Comparison of ENCODE assay signal across 10 mouse cellular contexts in the genomic region with DNA sequence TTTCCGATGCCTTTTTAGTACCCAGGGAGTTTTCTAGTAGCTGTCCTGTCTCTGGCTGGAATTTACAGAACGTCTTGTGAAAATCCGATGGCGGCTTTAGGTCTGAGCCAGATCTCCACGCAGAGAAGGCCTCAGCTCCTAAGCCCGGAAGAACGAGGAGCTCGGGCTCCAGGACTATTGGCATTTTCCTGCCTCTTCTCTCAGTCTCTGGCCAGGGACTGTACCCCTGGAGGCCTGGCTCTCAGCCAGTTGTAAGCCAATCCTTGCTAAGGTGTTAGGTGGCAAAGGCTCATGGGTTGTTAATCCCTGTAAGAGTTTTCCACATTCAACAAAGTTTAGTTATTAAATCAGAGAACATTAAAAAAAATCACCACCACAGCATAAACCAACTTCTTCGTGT.
DNase-seq lines count a peak whose midpoint lies in the region; ATAC-seq and TF ChIP-seq lines count a peak whose summit lies in the region.
"Had no signal": no experiment of that assay in that cellular context is flagged by ENCODE, and none has a peak within 500 bp of the region (broad histone marks: within the 10 kb centered on the region; RNA-seq: fewer than 3 reads in every experiment).

No protein-coding gene starts in this region.

- no peak for TF ChIP-seq CTCF in heart, postnatal 0 days (IDR thresholded peaks at IDR 0.05; ENCODE audit: low read depth)
- TF ChIP-seq CTCF in lung, postnatal 0 days (IDR thresholded peaks at IDR 0.05): no peak

- H3K36me3 ChIP-seq in heart, postnatal 0 days (replicated peaks; ENCODE audit: control insufficient read depth, insufficient read depth, low read length): no peaks in the 10 kb centered on the region
- no peaks in the 10 kb centered on the region for H3K36me3 ChIP-seq in lung, postnatal 0 days (ENCODE audit: insufficient read depth, low read length)
- H3K36me3 ChIP-seq: forebrain, embryonic 15.5 days; heart, embryonic 13.5 days had no signal

- H3K27me3 ChIP-seq in heart, postnatal 0 days (ENCODE audit: control insufficient read depth, insufficient read depth, low read length): no peaks in the 10 kb centered on the region
- H3K27me3 ChIP-seq in lung, postnatal 0 days (replicated peaks; ENCODE audit: insufficient read depth, low read length): no peaks in the 10 kb centered on the region
- H3K27me3 ChIP-seq: forebrain, embryonic 15.5 days; heart, embryonic 13.5 days had no signal

- no peak overlapping the region for H3K9ac ChIP-seq in heart, postnatal 0 days (replicated peaks; ENCODE audit: low read depth, low read length)
- no peak overlapping the region for H3K9ac ChIP-seq in lung, postnatal 0 days (replicated peaks; ENCODE audit: low read depth)
- H3K9ac ChIP-seq: forebrain, embryonic 15.5 days; heart, embryonic 13.5 days had no signal

- no peaks in the 10 kb centered on the region for H3K4me1 ChIP-seq in heart, postnatal 0 days (ENCODE audit: control insufficient read depth, insufficient read depth)
- no peaks in the 10 kb centered on the region; the same call in 1 of the 2 replicates for H3K4me1 ChIP-seq in lung, postnatal 0 days (ENCODE audit: insufficient read depth, low read depth, low read length)
- H3K4me1 ChIP-seq: forebrain, embryonic 15.5 days; heart, embryonic 13.5 days had no signal

- H3K9me3 ChIP-seq in heart, postnatal 0 days (replicated peaks; ENCODE audit: control insufficient read depth, low read length): no peaks in the 10 kb centered on the region
- H3K9me3 ChIP-seq in lung, postnatal 0 days (ENCODE audit: low read length): no peaks in the 10 kb centered on the region
- H3K9me3 ChIP-seq: forebrain, embryonic 15.5 days; heart, embryonic 13.5 days had no signal

- H3K4me3 ChIP-seq in heart, postnatal 0 days (ENCODE audit: low read depth, low read length): no peak overlapping the region
- no peak overlapping the region for H3K4me3 ChIP-seq in lung, postnatal 0 days (ENCODE audit: low read depth, low read length)
- H3K4me3 ChIP-seq: forebrain, embryonic 15.5 days; heart, embryonic 13.5 days had no signal

- intact Hi-C loops in heart, postnatal 36 days (cut with DNase I): loop anchor here (5.0 kb wide), 1 partner anchor 33 kb away; no protein-coding TSS in a partner anchor

- no peak overlapping the region for H3K4me2 ChIP-seq in heart, postnatal 0 days (ENCODE audit: low read depth, low read length)
- H3K4me2 ChIP-seq in lung, postnatal 0 days (replicated peaks; ENCODE audit: low read depth, low read length): no peak overlapping the region
- H3K4me2 ChIP-seq: forebrain, embryonic 15.5 days; heart, embryonic 13.5 days had no signal

- H3K27ac ChIP-seq in heart, postnatal 0 days (ENCODE audit: low read depth): peak overlapping the region; percentile 5; the same call in 1 of the 2 replicates
- H3K27ac ChIP-seq in lung, postnatal 0 days (ENCODE audit: low read length): peak overlapping the region; percentile 76
- H3K27ac ChIP-seq: forebrain, embryonic 15.5 days; heart, embryonic 13.5 days had no signal

- ATAC-seq in heart, postnatal 0 days (ENCODE audit: insufficient read depth, low read depth): no peak
- no peak for ATAC-seq in lung, postnatal 0 days
- ATAC-seq: activated CD4-positive, CD25-positive, alpha-beta regulatory T cell, adult 4 months; forebrain, embryonic 15.5 days had no signal

- no peak for DNase-seq in heart, postnatal 0 days (ENCODE audit: low spot score)
- DNase-seq in heart, postnatal 36 days: no peak
- no peak for DNase-seq in lung, postnatal 0 days (ENCODE audit: low spot score)
- DNase-seq in lung, postnatal 25 days (ENCODE audit: low spot score): no peak
- peak; percentile 58 for DNase-seq in kidney, postnatal 10 days
- peak; percentile 46 for DNase-seq in testis, postnatal 10 days (ENCODE audit: low spot score)
- DNase-seq in right cerebral cortex, postnatal 4 days: no peak

- TF ChIP-seq EP300 in heart, postnatal 0 days (IDR thresholded peaks at IDR 0.05; ENCODE audit: low read depth): no peak
- TF ChIP-seq EP300 in lung, postnatal 0 days (IDR thresholded peaks at IDR 0.05): no peak

- 70% methylated on average over 9 of the region's 9 CpGs for WGBS in heart, postnatal 0 days
- 49% methylated on average over 9 of the region's 9 CpGs for WGBS in lung, postnatal 0 days

Comparison
In these comparisons a context has a peak if more than half of its experiments do, and no peak if none do; other contexts are left out.
1. DNase-seq: peak in kidney, postnatal 10 days (single experiment) and testis, postnatal 10 days (single experiment); none in heart, postnatal 0 days (single experiment), heart, postnatal 36 days (0 of 2), lung, postnatal 0 days (single experiment), lung, postnatal 25 days (single experiment) and right cerebral cortex, postnatal 4 days (single experiment).